Mouse (Mus musculus) Patski (cell line): ENCODE results near the gene Slc25a28. TPM values are rescaled to one million over a fixed set of nuclear protein-coding genes. Genes with fewer than 3 reads are reported as not detected.

Source experiments
- ATAC-seq: fragments of 100-300 bp; one replicate; pipeline ENCODE4 v1.8.0; 2021
- CTCF ChIA-PET: fragments of 350-600 bp; sonication (Branson Sonifier 250); formaldehyde crosslinking; loops from one replicate; lab custom pipeline; 2022; ENCODE audit warnings: inconsistent platforms; lab: Charles Lee
- POLR2A ChIA-PET: fragments of 350-600 bp; sonication (Branson Sonifier 250); formaldehyde crosslinking; loops from one replicate; lab custom pipeline; 2022; ENCODE audit warnings: antibody characterized with exemption, inconsistent platforms; lab: Charles Lee
- DNase-seq: peaks from one replicate; pipeline ENCODE4 v3.0.0-alpha.2; 2011; ENCODE audit warnings: low read depth, low spot score
- H3K27me3 ChIP-seq: fragments of 371-371 bp; one replicate; pipeline ENCODE4 v1.5.1; 2021
- CTCF ChIP-seq: fragments of 100-300 bp; IDR thresholded peaks from one replicate; pipeline ENCODE4 v1.5.1; 2021
- in situ Hi-C: fragments of 300-500 bp; cut with MboI; formaldehyde crosslinking; loops from 3 replicates; pipeline ENCODE4 v1.11.1; 2018; ENCODE audit warnings: low pct_unique_long_range_greater_than_20kb, mixed read lengths
- polyA plus RNA-seq: library from polyadenylated mRNA; unstranded; gene quantifications from one replicate; pipeline ENCODE4 v1.2.3, GENCODE M21; 2021

The Slc25a28 gene
- polyA plus RNA-seq, 1 experiment from 2014 or later: 51.9 TPM

DNA sequence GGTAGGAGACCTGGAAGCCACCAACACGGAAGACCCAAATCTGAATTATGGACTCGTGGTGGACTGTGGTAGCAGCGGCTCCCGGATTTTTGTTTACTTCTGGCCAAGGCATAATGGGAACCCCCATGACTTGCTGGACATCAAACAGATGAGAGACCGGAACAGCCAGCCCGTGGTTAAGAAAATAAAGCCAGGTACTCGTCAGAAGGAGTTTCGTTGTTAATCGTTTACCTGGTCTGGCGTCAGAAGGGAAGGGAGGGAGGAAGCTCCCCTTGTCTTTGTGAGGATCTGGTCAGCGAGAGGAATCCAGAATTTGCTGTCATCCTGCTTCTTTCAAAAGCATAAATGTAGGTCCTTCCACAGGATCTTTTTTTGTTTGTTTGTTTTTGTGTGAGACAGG lies 29.5 kb upstream of the Slc25a28 start:
- CTCF ChIA-PET: no interaction called here
- POLR2A ChIA-PET: no interaction called here
- no peak for DNase-seq
- no peak for TF ChIP-seq CTCF
- in situ Hi-C loops: no loop called here
- no peak for ATAC-seq
- no peaks in the 10 kb centered on the region for H3K27me3 ChIP-seq

- in situ Hi-C loops: no loop called here
- H3K27me3 ChIP-seq: no peaks in the 10 kb centered on the region
- TF ChIP-seq CTCF: no peak
- ChIA-PET POLR2A (interaction anchor here (1.1 kb wide), 1 partner anchor 9 kb away, joined by 4 read pairs; no protein-coding TSS in a partner anchor), CTCF (no interaction called here)
- DNase-seq (no peak), ATAC-seq (no peak)
These were observed 25.1 kb upstream of the Slc25a28 start for GRCm38 (mm10) chr19:43699763-43700155.

DNA sequence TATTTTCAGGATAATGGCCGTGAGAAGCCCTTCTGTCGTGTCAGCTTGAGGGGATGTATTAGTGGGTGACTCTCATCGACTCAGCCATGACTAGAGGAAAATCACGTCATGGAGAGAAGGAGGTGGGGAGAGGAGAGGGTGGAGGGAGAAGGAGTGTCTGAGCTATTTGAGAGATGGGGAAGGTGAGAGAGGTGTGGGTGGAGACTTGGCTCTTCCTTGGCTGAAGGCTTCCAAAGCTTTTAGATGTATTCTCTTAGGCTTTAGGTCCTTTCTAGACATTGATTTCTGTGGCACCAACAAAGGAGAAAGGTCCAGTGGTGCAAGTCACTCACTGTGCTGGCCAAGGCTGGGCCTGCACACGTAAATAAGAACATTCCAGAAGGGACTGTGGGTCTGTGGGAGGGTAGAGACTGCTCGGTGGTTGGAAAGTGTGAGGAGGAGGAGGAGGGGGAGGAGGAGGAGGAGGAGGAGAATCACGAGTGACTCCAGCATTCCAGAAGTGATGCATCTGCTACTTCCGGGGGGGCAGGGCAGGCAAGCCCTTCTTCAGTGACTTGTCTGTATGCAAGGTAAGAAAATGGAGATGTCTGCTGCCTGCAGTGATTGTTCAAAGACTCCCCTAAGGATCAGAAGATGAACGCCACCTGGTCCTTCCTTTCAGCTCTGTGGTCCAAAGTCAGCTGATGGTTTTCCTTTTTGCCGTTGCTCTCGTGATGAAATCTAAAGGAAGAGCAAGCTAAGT lies 24.5 kb upstream of the Slc25a28 start:
- ATAC-seq (no peak), DNase-seq (no peak)
- POLR2A ChIA-PET: interaction anchor here (1.1 kb wide), 1 partner anchor 10 kb away, joined by 4 read pairs; no protein-coding TSS in a partner anchor
- H3K27me3 ChIP-seq: no peaks in the 10 kb centered on the region
- CTCF ChIA-PET: no interaction called here
- in situ Hi-C loops: no loop called here
- no peak for TF ChIP-seq CTCF

DNA sequence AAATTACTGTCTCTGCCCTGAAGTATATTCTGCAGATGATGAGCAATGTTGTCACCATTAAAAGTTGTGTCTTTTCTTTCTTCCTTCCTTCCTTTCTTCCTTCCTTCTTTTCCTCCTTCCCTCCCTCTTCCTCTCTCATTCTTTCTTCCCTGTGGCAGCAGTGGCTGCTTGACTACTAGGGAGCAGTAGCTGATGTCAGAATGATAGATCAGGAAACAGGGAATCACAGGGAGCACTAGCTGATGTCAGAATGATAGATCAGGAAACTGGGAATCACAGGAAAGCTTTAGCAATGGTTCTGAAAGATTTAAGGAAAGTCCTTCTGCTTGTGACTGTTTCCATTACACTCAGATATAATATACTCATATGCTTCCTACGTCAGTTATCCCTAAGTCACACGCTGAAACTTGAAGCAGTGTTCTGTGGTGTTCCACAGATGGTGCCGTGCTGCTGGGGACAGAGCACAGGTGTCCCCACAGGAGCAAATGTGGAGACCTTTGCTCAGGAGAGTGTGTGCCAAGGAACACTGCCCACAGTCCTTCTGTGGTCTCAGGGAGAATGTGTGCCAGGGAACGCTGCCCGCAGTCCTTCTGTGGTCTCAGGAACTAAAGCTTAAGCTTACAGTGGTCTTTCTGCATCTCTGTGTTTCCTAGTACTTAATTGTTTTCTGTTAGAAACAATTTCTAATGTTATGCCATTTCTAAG lies 23.1 kb upstream of the Slc25a28 start:
- no peak for DNase-seq
- ATAC-seq: no peak
- TF ChIP-seq CTCF: no peak
- CTCF ChIA-PET: interaction anchor here (1.0 to 1.3 kb wide), 2 partner anchors 11 to 29 kb away, joined by 3 to 4 read pairs; no protein-coding TSS in a partner anchor
- in situ Hi-C loops: no loop called here
- no peaks in the 10 kb centered on the region for H3K27me3 ChIP-seq
- POLR2A ChIA-PET: no interaction called here

DNA sequence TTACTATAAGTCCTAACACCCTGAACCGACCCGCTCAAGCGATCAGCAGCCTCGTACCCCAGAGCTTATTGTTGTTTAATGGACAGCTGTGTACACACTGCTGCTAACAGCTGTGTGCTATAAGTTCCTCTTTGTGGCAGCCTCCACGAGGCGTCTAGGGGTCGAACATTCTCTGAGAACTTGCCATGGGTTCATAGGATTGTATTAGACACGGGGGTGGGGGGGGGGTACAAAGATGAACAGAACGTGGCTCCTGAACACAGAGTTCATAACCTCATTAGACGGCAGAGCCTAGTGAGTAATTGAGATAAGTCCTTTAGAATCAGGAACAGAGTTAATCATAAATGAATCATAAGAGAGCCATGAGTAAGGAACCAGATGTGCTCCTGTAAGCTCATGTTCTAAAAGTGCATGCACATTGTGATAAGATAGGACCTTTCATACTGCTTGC lies 20.9 kb upstream of the Slc25a28 start:
- ATAC-seq (no peak), DNase-seq (no peak)
- CTCF ChIA-PET: no interaction called here
- TF ChIP-seq CTCF: no peak
- in situ Hi-C loops: no loop called here
- POLR2A ChIA-PET: no interaction called here
- no peaks in the 10 kb centered on the region for H3K27me3 ChIP-seq

DNA sequence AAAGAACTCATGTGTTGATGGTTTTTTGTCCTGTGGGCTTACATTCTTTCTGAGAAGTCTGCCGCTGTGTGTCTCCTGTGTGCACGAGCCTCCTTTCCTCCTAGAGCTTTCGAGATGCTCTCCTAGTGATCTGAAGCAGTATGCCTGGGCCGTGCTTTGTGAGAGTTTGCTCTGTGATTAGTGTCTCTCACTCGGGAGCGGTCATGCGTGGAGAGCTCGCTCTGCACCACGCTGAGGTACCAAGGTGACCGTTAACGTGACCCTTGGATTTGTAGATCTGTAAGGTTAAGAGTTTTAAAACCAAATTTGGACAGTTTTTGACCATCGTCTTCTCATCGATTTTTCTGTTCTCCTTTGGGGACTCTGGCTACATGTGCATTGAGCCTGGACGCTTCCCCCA lies 18.1 kb upstream of the Slc25a28 start:
- no peak for TF ChIP-seq CTCF
- ATAC-seq (no peak), DNase-seq (no peak)
- in situ Hi-C loops: no loop called here
- POLR2A ChIA-PET: interaction anchor here (0.5 to 0.7 kb wide), 2 partner anchors 18 kb away, joined by 3 read pairs; no protein-coding TSS in a partner anchor
- CTCF ChIA-PET: interaction anchor here (2.5 kb wide), 1 partner anchor 11 kb away, joined by 6 read pairs; no protein-coding TSS in a partner anchor
- no peaks in the 10 kb centered on the region for H3K27me3 ChIP-seq

DNA sequence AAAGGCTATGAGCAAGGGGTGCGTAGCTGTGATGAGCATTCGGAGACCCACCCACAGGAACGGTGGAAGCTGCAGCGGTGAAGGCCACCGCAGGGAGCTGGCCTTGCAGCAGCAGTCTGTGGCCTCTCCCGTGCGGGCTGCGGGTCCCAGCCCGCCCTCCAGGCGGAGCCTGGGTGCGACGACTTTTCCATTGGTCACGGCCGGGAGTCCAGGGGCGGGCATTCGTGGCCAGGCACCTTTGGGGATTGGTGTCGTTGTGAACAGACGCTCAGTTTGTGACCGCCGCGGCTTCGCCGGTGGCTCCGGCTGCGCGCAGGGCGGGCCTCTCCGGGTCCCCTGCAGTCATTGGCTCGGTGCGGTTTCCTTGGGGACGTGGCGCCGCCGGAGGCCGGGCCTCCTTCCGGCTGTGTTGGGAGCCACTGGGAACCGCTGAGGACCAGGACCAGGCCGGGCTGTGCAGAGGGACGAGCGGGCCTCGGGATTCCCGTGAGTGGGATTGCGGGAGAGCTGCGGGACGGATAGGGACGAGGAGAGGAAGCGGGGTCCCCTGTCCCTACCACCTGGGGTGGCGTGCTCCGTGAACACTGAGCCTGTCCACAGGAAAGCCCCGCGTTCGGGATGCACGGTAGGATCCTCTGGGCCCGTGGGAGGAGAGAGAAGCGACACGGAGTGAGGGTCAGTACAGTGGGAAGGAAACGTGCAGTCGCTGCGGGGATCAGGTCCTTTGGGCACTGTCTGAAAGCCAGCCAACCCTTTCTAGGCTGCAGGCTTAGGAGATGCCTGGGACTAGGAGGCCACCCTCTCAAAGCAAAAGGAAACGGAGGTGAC lies 15.0 kb upstream of the Slc25a28 start, which contains the start of gene Entpd7:
Entpd7 (plus strand) TSS at position 254 of the 828 bp plus-strand sequence.
- CTCF ChIA-PET: interaction anchor here (2.6 kb wide), 1 partner anchor 10 kb away, joined by 13 read pairs; no protein-coding TSS in a partner anchor

GRCm38 (mm10) chr19:43681541-43681940 lies 6.9 kb upstream of the Slc25a28 start:
- CTCF ChIA-PET: interaction anchor here (1.3 kb wide), 1 partner anchor 11 kb away, joined by 6 read pairs; no protein-coding TSS in a partner anchor
- POLR2A ChIA-PET: no interaction called here
- H3K27me3 ChIP-seq: no peaks in the 10 kb centered on the region
- in situ Hi-C loops: no loop called here
- TF ChIP-seq CTCF: no peak
- DNase-seq: no peak
- ATAC-seq: no peak

More for the DNA sequence above, 15.0 kb upstream of the Slc25a28 start, which contains the start of gene Entpd7:
- ATAC-seq (peak; percentile 99), DNase-seq (peak; percentile 74)
- in situ Hi-C loops: no loop called here
- H3K27me3 ChIP-seq: no peaks in the 10 kb centered on the region
- POLR2A ChIA-PET: interaction anchor here (1.8 kb wide), 1 partner anchor 15 kb away, joined by 8 read pairs; the partner anchor contains the start of gene Slc25a28
- peak; percentile 73 for TF ChIP-seq CTCF

- TF ChIP-seq CTCF: no peak
- ChIA-PET POLR2A (interaction anchor here (0.8 kb wide), 1 partner anchor 11 kb away, joined by 4 read pairs; no protein-coding TSS in a partner anchor), CTCF (interaction anchor here (0.9 to 2.3 kb wide), 3 partner anchors 9 to 74 kb away, joined by 3 to 13 read pairs (median 7); partner anchors contain the start of genes Cox15, Cutc and Entpd7)
- in situ Hi-C loops: no loop called here
- ATAC-seq (no peak), DNase-seq (no peak)
- H3K27me3 ChIP-seq: no peaks in the 10 kb centered on the region
These were observed 4.8 kb upstream of the Slc25a28 start for GRCm38 (mm10) chr19:43679474-43679981.
